Mouse (Mus musculus) stomach, postnatal 0 days (tissue): Measurements from ENCODE around the gene Spag6.

ENCODE experiments used
- CTCF ChIP-seq: IDR thresholded peaks from 2 replicates; pipeline ENCODE4 v1.5.1; 2016; ENCODE audit warnings: antibody characterized with exemption, low read depth, mild to moderate bottlenecking, moderate library complexity
- EP300 ChIP-seq: optimal IDR thresholded peaks from 2 replicates; pipeline ENCODE3; 2016; ENCODE audit warnings: antibody characterized with exemption

DNA sequence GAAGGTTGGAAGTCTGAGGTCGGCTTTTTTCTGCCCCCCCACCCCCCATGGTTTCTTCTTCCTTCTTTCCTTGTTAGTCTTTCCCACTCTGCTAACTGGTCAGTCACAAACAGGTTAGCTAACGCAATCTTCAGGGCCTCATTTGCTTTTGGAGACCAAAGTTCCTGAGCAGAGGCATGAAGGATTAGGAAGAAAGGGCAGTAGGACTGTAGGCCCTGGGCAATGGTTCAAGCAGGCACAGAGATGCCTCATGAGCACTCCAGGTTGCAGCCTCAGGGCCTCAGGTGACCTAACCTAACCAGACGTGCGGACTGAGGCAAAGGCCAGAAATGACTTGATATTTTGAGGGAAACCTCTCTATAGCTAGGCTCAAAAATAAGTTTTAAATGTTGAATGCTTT is 24.7 kb downstream of the Spag6 start:
- TF ChIP-seq CTCF (no peak), EP300 (no peak)
